Mouse (Mus musculus): ENCODE measurements at regions not wholly inside any gene's neighbourhood (a gene's known extent, or its start where the extent isn't known, plus 50 kb on each side); places are given as distances from the start of the nearest gene placed in this dataset.
"Not testable (repeated sequence)": the region's sequence is repeated elsewhere in the genome, so short reads cannot be mapped to it uniquely, and the experiment has no call there.

DNA sequence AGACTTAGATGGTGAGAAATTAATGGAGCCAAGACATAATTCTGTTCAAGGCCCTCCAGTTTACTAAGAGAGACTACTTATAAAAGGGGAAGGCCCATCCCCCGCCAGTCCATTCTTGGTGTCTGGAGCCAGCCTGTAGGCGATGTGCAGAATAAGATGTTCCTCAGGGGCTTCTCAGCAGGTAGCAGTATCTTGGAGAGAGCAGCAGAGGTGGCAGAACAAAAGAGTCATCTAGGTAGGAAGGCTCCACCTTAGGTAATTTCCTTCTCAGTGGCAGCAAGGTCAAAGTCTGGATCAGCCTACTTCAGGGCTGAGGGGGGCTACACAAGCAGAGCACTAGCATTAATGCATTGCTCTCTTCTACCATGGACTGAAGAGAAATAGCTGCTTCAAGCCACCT, 449.4 kb upstream of the Tbl1xr1 start:
- not testable (repeated sequence) for DNase-seq (ENCODE audit: low read depth)

DNA sequence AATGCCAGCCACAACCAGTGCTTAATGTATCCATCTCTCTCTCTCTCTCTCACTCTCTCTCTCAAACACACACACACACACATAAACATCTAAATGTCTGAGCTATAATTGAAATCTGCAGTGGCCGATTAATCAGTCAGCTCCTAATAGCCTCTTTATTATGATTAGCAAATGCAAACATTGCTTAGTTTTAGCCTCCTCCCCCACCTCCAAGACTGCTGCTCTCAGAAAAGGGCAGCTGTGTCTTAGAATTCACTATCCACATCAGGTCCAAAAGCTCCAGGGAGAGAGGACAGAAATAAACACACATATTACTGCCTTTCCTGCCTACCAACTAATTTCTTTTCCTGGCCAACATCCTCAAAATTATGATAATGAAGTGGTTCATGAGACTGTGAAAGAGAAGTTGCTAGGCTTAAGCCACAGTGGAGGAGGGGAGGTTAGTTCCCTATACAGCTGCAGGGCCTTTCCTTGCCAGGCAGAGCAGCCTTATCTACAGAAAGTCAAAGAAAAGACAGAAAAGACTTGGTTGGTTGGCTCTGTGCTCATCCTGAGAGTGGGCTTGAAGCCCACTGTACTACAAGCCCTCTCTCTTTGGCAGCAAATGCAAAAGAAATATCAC, 442.7 kb upstream of the Tbl1xr1 start:
- no peak for DNase-seq (ENCODE audit: low read depth)

DNA sequence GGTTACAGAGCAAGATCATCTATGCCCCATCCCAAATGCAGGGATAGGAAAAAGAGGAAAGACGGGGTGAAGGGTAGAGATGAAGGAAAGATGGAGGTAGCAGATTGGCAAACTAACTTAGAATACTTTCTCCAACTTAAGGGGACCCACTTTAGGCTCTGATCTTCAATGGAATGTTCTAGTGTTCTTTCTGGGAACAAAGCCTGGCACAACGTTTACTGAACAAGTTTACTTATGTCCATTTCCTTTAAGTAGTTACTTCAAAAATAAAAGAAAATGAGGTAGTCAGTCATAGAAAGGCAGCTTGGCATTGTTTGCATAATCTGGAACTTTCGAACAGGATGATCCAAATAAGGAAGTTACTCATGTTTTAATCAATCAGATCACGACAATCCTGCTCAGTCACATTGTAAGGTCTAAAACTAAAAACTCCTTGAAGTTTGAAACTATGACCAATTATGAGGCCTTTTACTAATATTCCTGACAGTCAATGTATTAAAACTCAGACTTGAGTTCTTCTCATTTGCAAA, 441.7 kb upstream of the Tbl1xr1 start:
- no peak for DNase-seq (ENCODE audit: low read depth)

DNA sequence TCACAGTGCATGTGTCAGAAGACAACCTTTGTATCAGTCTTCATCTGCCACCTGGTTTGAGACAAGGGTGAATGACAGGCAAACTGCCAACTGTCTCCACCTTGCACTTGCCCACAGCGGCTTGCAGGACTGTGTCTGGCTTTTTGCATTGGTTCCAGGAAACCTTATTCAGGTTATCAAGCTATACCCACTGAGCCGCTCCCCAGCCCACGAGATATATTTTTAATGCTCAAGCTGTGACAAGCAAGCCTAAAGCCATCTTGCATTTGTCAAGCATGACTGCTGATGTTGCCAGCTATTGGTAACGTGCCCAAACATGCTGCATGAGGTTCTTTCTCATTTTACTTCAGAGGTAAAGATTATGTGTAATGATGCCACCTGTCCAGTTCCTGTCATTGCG, 437.6 kb upstream of the Tbl1xr1 start:
- no peak for DNase-seq (ENCODE audit: low read depth)

DNA sequence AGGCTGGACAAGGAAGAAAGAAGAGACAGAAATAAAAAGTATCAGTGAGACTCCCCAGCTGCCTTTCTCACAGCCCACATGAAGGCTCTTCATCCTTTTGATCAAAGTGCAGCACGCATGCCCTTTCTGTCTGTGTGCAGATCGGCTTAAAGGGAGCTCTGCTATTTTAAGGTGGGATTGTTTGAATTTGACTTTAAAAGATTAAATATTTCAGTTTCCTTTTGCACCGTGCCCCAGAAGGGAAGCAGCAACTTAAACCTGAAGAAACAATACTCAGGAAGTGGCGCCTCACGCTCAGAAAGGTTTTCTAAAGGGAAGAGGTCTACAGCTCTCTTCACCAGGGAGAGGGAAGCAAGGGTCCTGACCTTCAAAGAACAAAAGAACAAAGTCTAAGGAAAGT, 436.9 kb upstream of the Tbl1xr1 start:
- DNase-seq (ENCODE audit: low read depth), result no peak

DNA sequence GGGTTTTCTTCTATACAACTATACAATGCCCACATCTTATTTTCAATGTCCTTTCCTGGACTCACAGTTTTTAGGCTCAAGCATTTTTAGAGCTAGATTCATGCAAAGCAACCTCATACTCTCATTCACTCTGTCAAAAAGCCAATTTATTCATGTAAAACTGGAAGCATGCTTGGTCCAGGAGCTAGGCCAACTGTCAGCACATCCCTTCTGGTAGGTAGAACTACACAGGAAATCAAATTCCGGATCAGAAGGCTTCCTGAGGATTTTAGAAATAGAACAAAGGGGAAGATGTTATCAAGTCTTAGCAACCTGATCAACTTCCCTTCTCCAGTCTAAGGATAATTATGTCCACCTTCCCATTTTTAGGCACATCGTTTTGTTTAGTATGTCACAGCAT, 432.4 kb upstream of the Tbl1xr1 start:
- no peak for DNase-seq (ENCODE audit: low read depth)

DNA sequence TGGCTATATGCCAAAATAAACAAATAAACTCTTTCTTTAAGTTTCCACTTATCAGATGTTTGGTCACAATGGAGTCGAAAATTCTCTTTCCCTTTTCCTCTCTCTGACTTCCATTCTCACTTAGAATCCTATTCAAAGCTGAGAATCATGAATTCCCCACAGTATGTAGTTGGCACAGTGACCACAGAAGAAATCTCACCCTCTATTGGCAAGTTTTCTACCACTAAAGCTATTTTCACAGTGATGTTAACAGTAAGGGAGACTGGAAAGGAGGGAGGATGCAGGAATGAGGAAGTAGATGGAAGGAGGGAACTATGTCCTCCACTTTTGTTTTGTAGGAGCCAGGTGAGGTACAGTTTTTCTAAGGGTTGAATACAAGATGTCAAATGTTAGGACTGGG, 431.2 kb upstream of the Tbl1xr1 start:
- DNase-seq (ENCODE audit: low read depth), result no peak

DNA sequence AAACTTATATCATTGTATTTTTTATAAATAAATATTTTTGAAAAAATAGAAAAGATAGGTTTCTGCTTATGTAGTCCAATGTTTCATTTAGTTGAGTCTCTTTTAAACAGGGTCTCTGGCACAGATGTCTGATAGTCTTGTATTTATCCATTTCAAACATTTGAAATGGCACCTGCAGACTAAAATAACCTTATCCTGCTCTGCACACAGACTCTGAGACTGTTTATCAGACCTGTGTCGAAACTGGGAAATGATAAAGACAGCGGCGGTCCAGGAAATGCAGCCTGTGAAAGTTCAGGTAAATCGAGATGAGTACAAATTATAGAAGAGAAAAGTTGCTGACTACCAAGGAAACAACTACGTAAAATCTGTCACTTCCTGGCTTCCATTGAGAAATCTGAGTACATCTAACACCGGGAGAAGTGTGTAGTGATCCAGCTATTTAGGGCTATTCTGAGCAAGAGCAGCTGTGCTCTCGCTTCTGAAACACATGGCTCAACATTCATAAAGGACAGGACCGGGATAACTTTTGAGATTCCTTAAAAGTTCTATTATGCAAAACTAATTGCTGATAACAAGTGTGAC, 426.5 kb upstream of the Tbl1xr1 start:
- no peak for DNase-seq (ENCODE audit: low read depth)

DNA sequence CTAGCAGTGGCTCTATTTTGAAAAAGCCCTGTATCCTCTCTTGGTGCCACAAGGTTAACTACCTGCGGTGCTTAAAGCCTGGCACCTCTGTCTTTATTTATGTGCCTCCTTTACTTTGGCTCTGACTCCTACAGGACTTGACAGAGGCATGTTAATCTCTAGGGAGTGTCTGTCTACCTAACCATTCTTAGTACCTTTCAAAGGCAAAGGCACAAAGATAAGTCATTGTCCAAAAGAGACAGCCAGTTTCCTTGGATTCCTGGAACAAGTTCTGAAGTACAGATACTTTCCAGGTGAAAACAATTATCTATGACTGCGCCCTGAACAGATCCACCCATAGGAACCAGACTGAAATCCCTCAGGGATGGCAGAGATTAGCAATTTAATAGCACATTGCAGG, 421.2 kb upstream of the Tbl1xr1 start:
- DNase-seq (ENCODE audit: low read depth), result no peak

DNA sequence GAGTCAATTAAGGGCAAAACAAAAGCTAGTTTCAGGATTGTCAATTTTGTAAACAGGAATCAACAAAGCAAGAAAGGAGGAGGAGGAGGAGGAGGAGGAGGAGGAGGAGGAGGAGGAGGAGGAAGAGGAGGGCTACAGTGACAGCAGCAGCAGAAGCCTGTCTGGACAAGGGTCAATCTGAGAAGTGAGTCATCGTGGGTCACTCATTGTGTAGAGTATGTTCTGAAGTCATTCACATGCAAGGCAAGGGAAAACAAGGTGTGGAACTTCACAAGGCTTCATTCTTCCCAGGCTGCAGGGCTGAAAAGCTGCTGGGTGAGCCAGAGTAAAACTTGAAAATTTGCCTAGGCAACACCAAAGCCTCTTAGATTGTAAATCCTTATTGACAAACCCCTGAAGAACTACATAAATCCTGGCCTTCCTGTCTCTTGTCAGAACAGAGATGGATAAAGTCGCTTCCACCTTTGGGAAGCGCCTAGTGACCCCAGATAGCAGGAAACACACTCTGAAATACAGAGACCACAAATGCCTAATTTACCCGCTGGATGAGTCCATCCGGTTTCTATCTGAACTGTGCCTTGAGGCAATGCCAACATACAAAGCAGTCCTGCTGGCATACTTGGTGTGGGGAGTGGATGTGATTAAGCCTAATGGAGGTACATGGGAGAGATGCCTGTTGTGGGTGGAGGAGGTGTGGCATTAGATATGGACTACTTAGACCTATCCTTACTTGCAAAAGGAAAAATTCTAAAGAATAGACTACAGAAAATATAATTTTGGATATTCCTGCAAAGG, 408.9 kb upstream of the Tbl1xr1 start:
- no peak for DNase-seq (ENCODE audit: low read depth)

DNA sequence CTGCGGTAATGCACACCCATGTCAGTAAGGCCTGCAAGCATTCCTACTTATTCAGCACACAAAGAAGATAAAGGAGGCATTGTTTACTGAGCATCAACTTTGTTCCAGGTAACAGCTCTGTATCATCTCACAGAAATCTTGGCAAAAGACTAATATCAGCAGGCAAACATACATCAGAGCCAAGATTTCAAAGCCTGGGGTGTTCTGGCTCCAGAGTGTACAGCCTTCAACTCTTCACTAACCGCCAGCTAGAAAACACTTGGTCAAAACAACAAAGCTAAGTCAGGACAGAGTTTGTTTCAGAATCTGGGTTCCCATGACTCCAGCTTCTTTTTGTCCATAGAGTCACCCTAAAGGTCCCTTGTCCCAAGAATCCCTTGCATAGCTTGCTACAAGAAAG, 404.6 kb upstream of the Tbl1xr1 start:
- peak; percentile 18 for DNase-seq (ENCODE audit: low read depth)

DNA sequence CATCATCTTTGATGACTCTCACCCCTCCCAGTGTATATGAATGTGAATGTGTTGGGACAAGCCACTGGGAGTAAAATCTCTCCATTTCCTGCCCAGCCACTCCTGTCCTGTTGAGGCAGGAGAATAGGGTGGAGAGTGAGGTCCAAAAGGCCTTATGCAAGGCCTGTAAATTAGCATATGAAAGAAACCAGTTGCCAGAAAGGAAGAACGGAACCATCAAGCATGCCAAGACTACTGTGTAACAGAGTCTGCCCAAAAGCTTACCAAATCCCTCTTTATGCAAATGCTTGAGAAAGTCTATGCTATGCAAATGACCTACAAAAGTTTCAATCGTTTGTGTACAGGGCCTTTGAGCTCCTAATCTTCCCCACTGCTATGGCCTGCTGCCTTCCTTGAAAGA, 404.0 kb upstream of the Tbl1xr1 start:
- DNase-seq (ENCODE audit: low read depth), result no peak

DNA sequence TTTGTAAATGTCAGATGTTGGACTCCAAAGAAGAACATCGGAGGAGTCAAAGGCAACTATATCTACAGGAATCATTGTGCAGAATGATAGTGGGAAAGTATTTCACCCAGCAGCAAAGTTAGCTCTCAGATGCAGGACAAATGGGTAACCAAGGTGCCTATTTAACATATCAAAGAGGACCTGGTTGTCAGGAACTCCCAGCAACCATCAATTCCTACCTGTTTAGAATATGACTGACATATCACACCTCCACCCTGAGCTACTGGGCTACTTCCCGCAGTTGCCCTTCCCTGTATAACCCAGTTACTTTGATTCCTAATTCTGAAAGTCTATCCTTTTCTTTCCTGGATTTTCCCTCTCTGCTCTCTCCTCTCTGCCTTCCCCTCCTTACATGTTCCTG, 403.0 kb upstream of the Tbl1xr1 start:
- no peak for DNase-seq (ENCODE audit: low read depth)

DNA sequence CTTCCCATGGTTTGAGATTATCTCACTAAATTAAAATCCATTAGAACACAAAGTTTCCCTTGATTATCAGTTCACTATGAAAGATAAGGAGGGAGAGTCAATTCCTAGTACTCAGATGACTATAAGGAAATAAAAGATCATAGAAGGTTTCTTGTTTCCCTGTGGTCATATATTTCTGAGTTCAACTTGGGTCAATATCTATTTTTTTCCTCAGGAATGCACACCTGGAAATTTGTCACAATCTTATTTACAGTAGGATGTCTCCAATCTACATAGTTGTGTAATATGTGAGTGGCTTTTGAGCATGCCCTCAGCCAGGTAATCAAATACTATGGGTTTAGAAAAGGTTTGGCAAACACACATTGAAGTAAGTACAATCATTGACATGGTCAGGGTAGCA, 398.2 kb upstream of the Tbl1xr1 start:
- no peak for DNase-seq (ENCODE audit: low read depth)

DNA sequence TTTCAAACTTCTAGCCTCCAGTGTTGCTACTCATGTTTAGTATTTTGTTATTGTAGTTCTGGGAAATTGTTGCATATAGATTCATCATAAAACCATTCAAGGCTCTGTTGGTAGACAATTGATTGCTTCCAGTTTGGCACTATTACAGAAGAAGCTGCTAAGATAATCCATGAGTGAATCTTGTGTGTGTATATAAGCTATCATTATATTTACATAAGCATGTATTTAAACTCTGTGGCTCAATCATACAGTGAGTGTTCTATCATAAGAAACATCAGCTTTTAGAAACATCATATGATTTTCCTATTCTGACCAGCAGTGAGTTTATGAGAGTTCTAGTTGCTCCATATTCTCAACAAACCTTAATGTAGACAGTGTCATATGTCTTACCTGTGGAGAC, 397.7 kb upstream of the Tbl1xr1 start:
- DNase-seq (ENCODE audit: low read depth), result no peak

DNA sequence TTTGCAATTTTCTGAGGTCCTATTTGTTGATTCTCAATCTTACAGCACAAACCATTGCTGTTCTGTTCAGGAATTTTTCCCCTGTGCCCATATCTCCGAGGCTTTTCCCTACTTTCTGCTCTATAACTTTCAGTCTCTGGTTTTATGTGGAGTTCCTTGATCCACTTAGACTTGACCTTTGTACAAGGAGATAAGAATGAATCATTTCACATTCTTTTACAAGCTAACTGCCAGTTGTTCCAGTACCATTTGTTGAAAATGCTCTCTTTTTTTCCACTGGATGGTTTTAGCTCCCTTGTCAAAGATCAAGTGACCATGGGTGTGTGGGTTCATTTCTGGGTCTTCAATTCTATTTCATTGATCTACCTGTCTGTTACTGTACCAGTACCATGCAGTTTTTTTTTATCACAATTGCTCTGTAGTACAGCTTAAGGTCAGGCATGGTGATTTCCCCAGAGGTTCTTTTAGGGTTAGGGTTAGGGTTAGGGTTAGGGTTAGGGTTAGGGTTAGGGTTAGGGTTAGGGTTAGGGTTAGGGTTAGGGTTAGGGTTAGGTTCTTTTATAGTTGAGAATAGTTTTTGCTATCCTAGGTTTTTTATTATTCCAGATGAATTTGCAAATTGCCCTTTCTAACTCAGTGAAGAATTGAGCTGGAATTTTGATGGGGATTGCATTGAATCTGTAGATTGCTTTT, 378.3 kb upstream of the Tbl1xr1 start:
- DNase-seq (ENCODE audit: low read depth), result not testable (repeated sequence)

DNA sequence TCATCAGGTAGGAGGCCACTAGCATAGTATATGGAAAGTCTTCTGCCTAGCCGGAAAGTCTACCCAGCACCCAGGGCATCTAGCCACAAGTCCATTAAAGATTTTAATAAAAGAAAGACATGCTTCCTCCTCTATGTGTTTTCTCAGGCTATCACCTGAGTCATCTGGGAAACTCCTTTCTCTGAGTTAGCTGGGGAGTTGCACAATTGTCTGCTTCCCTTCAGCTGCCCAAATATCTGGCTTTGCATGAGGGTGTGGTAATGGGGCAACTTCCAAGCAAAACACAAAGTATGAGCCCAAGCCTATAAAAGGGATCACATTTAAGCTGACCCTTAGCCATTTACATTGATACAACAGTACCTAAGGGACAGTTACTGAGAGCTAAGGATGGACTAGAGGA, 376.9 kb upstream of the Tbl1xr1 start:
- DNase-seq (ENCODE audit: low read depth), result peak; percentile 73

DNA sequence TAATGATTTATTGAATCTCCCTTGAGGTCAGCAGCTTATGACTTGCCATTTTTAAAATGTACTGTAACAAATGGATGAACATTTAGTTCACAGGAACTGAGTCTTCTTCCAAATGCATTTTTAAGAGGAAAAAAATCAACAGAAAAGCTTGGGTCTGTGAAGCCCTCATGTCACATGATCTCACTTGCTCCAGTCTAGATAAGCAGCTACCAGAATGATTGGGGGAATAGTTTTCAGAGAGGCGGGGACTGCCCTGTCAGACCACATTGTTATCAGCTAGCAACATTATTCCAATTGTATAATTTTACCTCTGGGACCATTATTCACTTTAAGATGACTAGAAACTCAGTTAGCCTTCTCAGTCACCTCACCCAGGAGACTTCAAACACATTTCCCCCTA, 376.1 kb upstream of the Tbl1xr1 start:
- DNase-seq (ENCODE audit: low read depth), result no peak

DNA sequence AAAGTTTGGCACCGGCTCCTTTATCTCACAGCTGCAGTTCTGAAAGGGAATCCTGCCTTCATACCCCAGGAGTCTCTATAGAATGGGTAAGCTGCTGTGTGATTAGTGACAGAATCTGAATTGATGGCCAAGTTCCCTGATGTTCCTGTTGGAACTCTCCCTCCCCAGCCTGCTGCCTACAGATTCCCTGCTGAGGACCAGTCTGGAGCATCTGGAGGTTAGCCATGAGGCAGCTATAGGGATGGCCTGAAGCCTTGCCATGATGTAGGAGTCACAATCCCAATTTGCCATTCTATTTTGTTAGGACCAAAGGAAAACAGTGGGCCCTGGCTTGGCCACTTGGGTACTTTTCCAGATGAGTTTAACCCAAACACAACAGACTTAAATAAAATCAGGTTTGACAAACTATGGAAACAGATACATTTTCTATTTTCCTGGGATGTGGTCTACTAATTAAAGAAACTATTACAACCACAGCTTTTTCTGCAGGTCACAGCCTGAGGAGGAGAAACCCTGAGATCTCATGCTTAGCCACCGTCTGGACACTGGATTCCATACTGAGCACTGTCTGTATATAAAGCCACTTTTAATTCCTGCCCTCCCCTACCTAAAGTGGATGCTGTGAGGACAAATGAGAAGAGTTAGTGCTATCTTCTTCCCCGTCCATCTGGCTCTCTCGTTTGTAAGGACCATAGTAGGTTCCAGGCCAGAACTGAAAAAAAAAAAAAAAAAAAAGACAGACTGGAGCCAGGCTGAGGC, 349.5 kb upstream of the Tbl1xr1 start:
- DNase-seq (ENCODE audit: low read depth), result no peak

DNA sequence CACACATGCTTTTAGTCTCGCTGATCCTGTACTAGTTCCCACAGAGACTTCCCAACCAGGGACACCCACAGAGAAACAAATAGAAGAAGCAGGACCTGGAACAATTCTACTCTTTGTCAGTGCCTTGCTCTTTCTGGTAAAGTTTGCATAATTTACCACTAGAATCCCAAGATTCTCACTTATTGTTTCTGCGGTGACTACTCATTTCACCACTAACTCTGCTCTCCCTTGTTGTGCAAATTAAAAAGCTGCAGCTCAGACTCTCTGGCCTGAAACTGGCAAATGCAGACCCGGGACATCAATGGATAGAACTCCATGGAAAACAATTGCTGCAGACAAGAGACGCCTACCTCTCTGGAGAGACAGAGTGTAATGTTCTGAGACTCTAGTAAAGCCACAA, 348.4 kb upstream of the Tbl1xr1 start:
- DNase-seq (ENCODE audit: low read depth), result peak; percentile 19

DNA sequence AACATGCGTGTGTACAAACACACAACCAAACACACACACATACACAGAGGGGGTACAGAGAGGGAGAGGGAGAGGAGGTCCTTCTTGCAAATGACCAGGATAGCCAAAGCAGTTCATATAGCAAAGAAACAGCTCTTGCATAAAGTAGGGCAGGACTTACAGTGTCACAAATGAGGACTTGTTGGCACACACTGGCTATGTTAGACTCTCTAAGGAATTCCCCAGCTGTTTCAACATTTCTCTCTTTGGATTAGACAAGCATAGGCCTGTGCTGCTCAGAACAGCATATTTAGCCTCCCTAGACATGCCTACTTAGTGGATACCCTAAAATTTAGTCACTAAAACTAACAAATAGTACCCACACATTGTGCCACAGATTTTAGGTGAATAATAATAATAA, 347.1 kb upstream of the Tbl1xr1 start:
- DNase-seq (ENCODE audit: low read depth), result no peak

DNA sequence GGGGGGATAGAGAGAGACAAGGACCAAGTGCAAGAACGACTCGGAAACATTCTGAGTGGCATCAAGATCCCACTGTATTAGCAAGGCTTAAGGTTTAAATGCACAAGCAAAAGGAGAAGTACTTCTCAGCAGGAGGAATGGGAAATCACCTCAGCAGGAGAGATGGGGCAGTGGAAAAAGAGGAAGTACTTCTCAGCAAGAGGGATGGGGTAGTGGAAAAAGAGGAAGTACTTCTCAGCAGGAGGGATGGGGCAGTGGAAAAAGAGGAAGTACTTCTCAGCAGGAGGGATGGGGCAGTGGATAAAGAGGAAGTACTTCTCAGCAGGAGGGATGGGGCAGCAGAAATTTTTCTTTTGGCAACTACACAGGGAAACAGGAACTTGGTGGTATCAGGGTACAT, 340.8 kb upstream of the Tbl1xr1 start:
- DNase-seq (ENCODE audit: low read depth), result not testable (repeated sequence)
